Comparison of ENCODE assay signal across 8 mouse cellular contexts in the genomic region with DNA sequence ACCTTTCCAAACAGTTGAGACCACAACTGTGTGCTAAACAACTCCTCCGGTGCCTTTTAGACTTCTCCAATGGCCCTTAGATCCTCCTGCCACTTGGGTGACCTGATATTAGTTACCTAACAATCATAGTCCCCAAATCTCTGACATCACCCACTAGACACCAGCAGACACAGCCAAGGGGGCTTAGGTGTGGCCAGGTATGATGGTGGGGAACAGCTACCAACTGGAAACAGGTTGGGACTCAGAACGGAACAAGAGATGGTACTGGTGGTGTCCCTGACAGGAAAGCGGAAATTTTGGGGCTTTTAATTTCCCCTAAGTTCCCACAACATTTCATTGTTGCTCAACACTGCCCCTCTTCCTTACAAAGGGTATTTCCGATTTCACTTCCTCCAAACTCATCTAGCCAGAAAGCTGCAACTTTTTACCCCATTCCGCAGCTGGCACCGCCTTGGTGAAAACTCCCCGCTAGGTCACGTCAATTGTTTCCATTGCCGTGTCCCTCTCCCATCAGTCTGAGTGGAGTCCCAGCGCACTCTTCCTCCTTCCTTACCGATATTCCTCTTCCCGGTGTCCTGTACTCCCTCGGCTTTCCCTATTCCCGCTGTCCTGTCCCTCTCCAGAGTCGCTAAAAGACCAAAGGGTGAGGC. TPM values are rescaled to one million over a fixed set of nuclear protein-coding genes. Genes with fewer than 3 reads are reported as not detected.
DNase-seq lines count a peak whose midpoint lies in the region; ATAC-seq and TF ChIP-seq lines count a peak whose summit lies in the region.

No protein-coding gene starts in this region.

- no peak for TF ChIP-seq EP300 in liver, embryonic 14.5 days (IDR thresholded peaks at IDR 0.05; ENCODE audit: low read depth)

- peaks cover 68% of the 10 kb centered on the region for H3K4me1 ChIP-seq in G1E (ENCODE audit: insufficient read depth, low read depth, low read length)
- peaks cover 33 to 42% of the 10 kb centered on the region in 2 experiments for H3K4me1 ChIP-seq in liver, embryonic 14.5 days (replicated peaks; ENCODE audit: control insufficient read depth in 2 of 2, insufficient read depth in 2 of 2, low read length in 1 of 2)
- peaks cover 46% of the 10 kb centered on the region for H3K4me1 ChIP-seq in neural tube, embryonic 13.5 days (replicated peaks)

- H3K36me3 ChIP-seq in G1E (replicated peaks), result peaks cover 41% of the 10 kb centered on the region
- peaks cover 15% of the 10 kb centered on the region for H3K36me3 ChIP-seq in liver, embryonic 14.5 days (replicated peaks; ENCODE audit: control insufficient read depth, insufficient read depth, low read depth)
- peaks cover 10% of the 10 kb centered on the region for H3K36me3 ChIP-seq in neural tube, embryonic 13.5 days

- H3K4me2 ChIP-seq in liver, embryonic 14.5 days (ENCODE audit: low read depth), result peak overlapping the region; percentile 97
- peak overlapping the region; percentile 78 for H3K4me2 ChIP-seq in neural tube, embryonic 13.5 days

- peak overlapping the region; percentile 79 for H3K9ac ChIP-seq in liver, embryonic 14.5 days (replicated peaks)
- H3K9ac ChIP-seq in neural tube, embryonic 13.5 days, result peak overlapping the region; percentile 73

- H3K27me3 ChIP-seq in G1E (ENCODE audit: insufficient read depth, low read length), result no peaks in the 10 kb centered on the region
- no peaks in the 10 kb centered on the region for H3K27me3 ChIP-seq in liver, embryonic 14.5 days (ENCODE audit: control insufficient read depth, insufficient read depth, low read length)
- peaks cover 6% of the 10 kb centered on the region; the same call in 1 of the 2 replicates for H3K27me3 ChIP-seq in neural tube, embryonic 13.5 days

- no peak for DNase-seq in gastrocnemius, adult 2 months
- DNase-seq in gastrocnemius, postnatal 4 days (ENCODE audit: low spot score in 2 of 2), result no peak
- DNase-seq in G1E (ENCODE audit: low spot score), result peak; percentile 50
- no peak for DNase-seq in liver, embryonic 14.5 days (ENCODE audit: low read depth in 3 of 3, low spot score in 3 of 3)
- DNase-seq in yolk sac, embryonic 10.5 days (ENCODE audit: low spot score), result no peak
- no peak for DNase-seq in right cerebral cortex, adult 2 months (ENCODE audit: low spot score in 2 of 2)

- peak overlapping the region; percentile 97 for H3K27ac ChIP-seq in gastrocnemius, adult 2 months
- H3K27ac ChIP-seq in liver, embryonic 14.5 days, result peak overlapping the region; percentile 66
- H3K27ac ChIP-seq in neural tube, embryonic 13.5 days (replicated peaks), result peak overlapping the region; percentile 83

- no peak for ATAC-seq in G1E (ENCODE audit: extremely low read depth, insufficient number of reproducible peaks, low FRiP score, poor library complexity, severe bottlenecking)
- ATAC-seq in granulocyte monocyte progenitor cell, adult 5-6 weeks (replicated peaks; ENCODE audit: poor library complexity, severe bottlenecking), result peak; percentile 48
- peak; percentile 1; the same call in 1 of the 2 replicates for ATAC-seq in liver, embryonic 14.5 days (ENCODE audit: insufficient read depth)
- peak; percentile 25; the same call in 1 of the 2 replicates for ATAC-seq in neural tube, embryonic 13.5 days (ENCODE audit: low read depth)

- H3K9me3 ChIP-seq in G1E (replicated peaks), result no peaks in the 10 kb centered on the region
- no peaks in the 10 kb centered on the region for H3K9me3 ChIP-seq in liver, embryonic 14.5 days (ENCODE audit: control insufficient read depth, low read length)
- no peaks in the 10 kb centered on the region for H3K9me3 ChIP-seq in neural tube, embryonic 13.5 days

- intact Hi-C loops in gastrocnemius, adult 2 months (cut with DNase I), result loop anchor here (2.0 kb wide), 1 partner anchor 29 kb away; no protein-coding TSS in a partner anchor

- peak overlapping the region; percentile 98 for H3K4me3 ChIP-seq in gastrocnemius, adult 2 months
- H3K4me3 ChIP-seq in G1E (ENCODE audit: low read depth, low read length), result peak overlapping the region; percentile 95
- H3K4me3 ChIP-seq in liver, embryonic 14.5 days (ENCODE audit: insufficient read depth in 1 of 2, low read depth in 2 of 2, low read length in 2 of 2), result peak overlapping the region; percentile 73 to 77
- peak overlapping the region; percentile 93 for H3K4me3 ChIP-seq in neural tube, embryonic 13.5 days

- WGBS in liver, embryonic 14.5 days (ENCODE audit: insufficient replicate concordance), result 6% methylated on average over 15 of the region's 15 CpGs
- 9% methylated on average over 15 of the region's 15 CpGs for WGBS in neural tube, embryonic 13.5 days

- no peak; the same call in 1 of the 2 replicates for TF ChIP-seq CTCF in gastrocnemius, adult 2 months (IDR thresholded peaks at IDR 0.05)
- no peak for TF ChIP-seq CTCF in G1E (IDR thresholded peaks at IDR 0.05; ENCODE audit: low read depth, low read length)
- no peak for TF ChIP-seq CTCF in liver, embryonic 14.5 days (IDR thresholded peaks at IDR 0.05; ENCODE audit: low read depth)

RNA-seq across cellular contexts. Expression of a gene that starts 0.7 kb away (rescaled TPM):
- total RNA-seq in gastrocnemius, adult 2 months (2021), result 10 to 100 TPM; 28.4 to 32.3 TPM
- 10 to 100 TPM; 91.3 to 93.9 TPM for total RNA-seq in gastrocnemius, postnatal 4 days (2021)
- total RNA-seq in G1E (2014; fragmentation: Nextera tagmentation), result 18.0 and 18.7 TPM in 2 replicates
- 22.0 and 23.3 TPM in 2 replicates for total RNA-seq in G1E (2017)
- polyA plus RNA-seq in G1E (2012), result 132 and 135 TPM in 2 replicates
- 20.4 and 20.6 TPM in 2 replicates for total RNA-seq in granulocyte monocyte progenitor cell, adult 5-6 weeks (2014; fragmentation: Nextera tagmentation)
- 16.2 and 21.6 TPM in 2 replicates for total RNA-seq in granulocyte monocyte progenitor cell, adult 5-6 weeks (2017)
- polyA plus RNA-seq in liver, embryonic 14.5 days (2012; rRNA removed), result 65.3 and 81.6 TPM in 2 replicates
- polyA plus RNA-seq in liver, embryonic 14.5 days (2014; fragmentation: Nextera tagmentation; extraction: Ambion mirVana), result 38.0 and 49.6 TPM in 2 replicates
- polyA plus RNA-seq in neural tube, embryonic 13.5 days (2015; fragmentation: Nextera tagmentation; extraction: Ambion mirVana), result 85.5 and 101 TPM in 2 replicates

RNA-seq across cellular contexts. Expression of a gene that starts 30.4 kb away (rescaled TPM):
- 1 to 10 TPM; 6.0 to 6.4 TPM for total RNA-seq in gastrocnemius, adult 2 months (2021)
- 1 to 10 TPM; 6.9 to 7.7 TPM for total RNA-seq in gastrocnemius, postnatal 4 days (2021)
- 5.0 and 7.6 TPM in 2 replicates for total RNA-seq in G1E (2014; fragmentation: Nextera tagmentation)
- 2.0 and 2.4 TPM in 2 replicates for total RNA-seq in G1E (2017)
- polyA plus RNA-seq in G1E (2012), result 14.1 and 15.4 TPM in 2 replicates
- total RNA-seq in granulocyte monocyte progenitor cell, adult 5-6 weeks (2014; fragmentation: Nextera tagmentation), result 2.6 and 4.1 TPM in 2 replicates
- total RNA-seq in granulocyte monocyte progenitor cell, adult 5-6 weeks (2017), result 3.6 and 4.4 TPM in 2 replicates
- polyA plus RNA-seq in liver, embryonic 14.5 days (2012; rRNA removed), result 2.0 and 2.1 TPM in 2 replicates
- polyA plus RNA-seq in liver, embryonic 14.5 days (2014; fragmentation: Nextera tagmentation; extraction: Ambion mirVana), result 0.32 and 0.33 TPM in 2 replicates
- 0.26 and 0.57 TPM in 2 replicates for polyA plus RNA-seq in neural tube, embryonic 13.5 days (2015; fragmentation: Nextera tagmentation; extraction: Ambion mirVana)

RNA-seq across cellular contexts. Expression of a gene that starts 34.4 kb away (rescaled TPM):
- 10 to 100 TPM; 18.4 to 19.0 TPM for total RNA-seq in gastrocnemius, adult 2 months (2021)
- total RNA-seq in gastrocnemius, postnatal 4 days (2021), result 10 to 100 TPM; 15.5 to 16.7 TPM
- total RNA-seq in G1E (2014; fragmentation: Nextera tagmentation) (18.4 and 31.8 TPM in 2 replicates), G1E (2017) (7.0 and 9.4 TPM in 2 replicates)
- 44.4 and 45.0 TPM in 2 replicates for polyA plus RNA-seq in G1E (2012)
- 18.3 and 30.9 TPM in 2 replicates for total RNA-seq in granulocyte monocyte progenitor cell, adult 5-6 weeks (2014; fragmentation: Nextera tagmentation)
- total RNA-seq in granulocyte monocyte progenitor cell, adult 5-6 weeks (2017), result 5.5 and 8.3 TPM in 2 replicates
- 5.0 and 5.4 TPM in 2 replicates for polyA plus RNA-seq in liver, embryonic 14.5 days (2012; rRNA removed)
- 4.1 and 4.4 TPM in 2 replicates for polyA plus RNA-seq in liver, embryonic 14.5 days (2014; fragmentation: Nextera tagmentation; extraction: Ambion mirVana)
- polyA plus RNA-seq in neural tube, embryonic 13.5 days (2015; fragmentation: Nextera tagmentation; extraction: Ambion mirVana), result 11.6 and 11.8 TPM in 2 replicates

RNA-seq across cellular contexts. Expression of a gene that starts 40.2 kb away (rescaled TPM):
- 10 to 100 TPM; 35.6 to 37.7 TPM for total RNA-seq in gastrocnemius, adult 2 months (2021)
- total RNA-seq in gastrocnemius, postnatal 4 days (2021), result 10 to 100 TPM; 26.2 to 26.4 TPM
- total RNA-seq in G1E (2014; fragmentation: Nextera tagmentation) (3.4 and 9.0 TPM in 2 replicates), G1E (2017) (5.6 and 6.0 TPM in 2 replicates)
- polyA plus RNA-seq in G1E (2012), result 7.1 and 8.9 TPM in 2 replicates
- total RNA-seq in granulocyte monocyte progenitor cell, adult 5-6 weeks (2014; fragmentation: Nextera tagmentation), result 3.0 and 3.1 TPM in 2 replicates
- total RNA-seq in granulocyte monocyte progenitor cell, adult 5-6 weeks (2017), result 1.9 and 3.7 TPM in 2 replicates
- polyA plus RNA-seq in liver, embryonic 14.5 days (2012; rRNA removed), result 3.2 TPM in 2 replicates
- polyA plus RNA-seq in liver, embryonic 14.5 days (2014; fragmentation: Nextera tagmentation; extraction: Ambion mirVana), result 2.4 and 2.5 TPM in 2 replicates
- 103 and 111 TPM in 2 replicates for polyA plus RNA-seq in neural tube, embryonic 13.5 days (2015; fragmentation: Nextera tagmentation; extraction: Ambion mirVana)

RNA-seq across cellular contexts. Expression of a gene that starts 49.7 kb away (rescaled TPM):
- total RNA-seq in gastrocnemius, adult 2 months (2021), result not detected
- not detected for total RNA-seq in gastrocnemius, postnatal 4 days (2021)
- not detected in 2 replicates for total RNA-seq in G1E (2014; fragmentation: Nextera tagmentation)
- not detected in 2 replicates for total RNA-seq in G1E (2017)
- not detected in 2 replicates for polyA plus RNA-seq in G1E (2012)
- total RNA-seq in granulocyte monocyte progenitor cell, adult 5-6 weeks (2014; fragmentation: Nextera tagmentation), result not detected in 2 replicates
- total RNA-seq in granulocyte monocyte progenitor cell, adult 5-6 weeks (2017), result not detected in 2 replicates
- not detected in 2 replicates for polyA plus RNA-seq in liver, embryonic 14.5 days (2012; rRNA removed)
- not detected in 2 replicates for polyA plus RNA-seq in liver, embryonic 14.5 days (2014; fragmentation: Nextera tagmentation; extraction: Ambion mirVana)
- 0.72 TPM in 1 of 2 replicates, not detected in the other for polyA plus RNA-seq in neural tube, embryonic 13.5 days (2015; fragmentation: Nextera tagmentation; extraction: Ambion mirVana)
